Mouse (Mus musculus) midbrain, embryonic 10.5 days (tissue): ENCODE measurements at regions not wholly inside any gene's neighbourhood (a gene's known extent, or its start where the extent isn't known, plus 50 kb on each side); places are given as distances from the start of the nearest gene placed in this dataset. TPM values are rescaled to one million over a fixed set of nuclear protein-coding genes. Genes with fewer than 3 reads are reported as not detected.

Experiments
- DNase-seq: peaks from one replicate; pipeline ENCODE4 v3.0.0-alpha.2; 2017; ENCODE audit warnings: low spot score
- H3K27ac ChIP-seq: fragments of 300-500 bp; sonication (generic); replicated peaks from 2 replicates; pipeline ENCODE4 v1.5.1; 2016; ENCODE audit warnings: mild to moderate bottlenecking
- H3K27me3 ChIP-seq: fragments of 300-500 bp; sonication (generic); 2 replicates; pipeline ENCODE4 v1.6.1; 2016; ENCODE audit warnings: low read depth, mild to moderate bottlenecking; ENCODE audit not compliant: poor library complexity, severe bottlenecking
- H3K36me3 ChIP-seq: fragments of 300-500 bp; sonication (generic); 2 replicates; pipeline ENCODE4 v1.6.1; 2016; ENCODE audit warnings: mild to moderate bottlenecking, moderate library complexity
- H3K4me1 ChIP-seq: fragments of 300-500 bp; sonication (generic); 2 replicates; pipeline ENCODE4 v1.6.1; 2016
- H3K4me3 ChIP-seq: fragments of 300-500 bp; sonication (generic); 2 replicates; pipeline ENCODE4 v1.5.1; 2016; ENCODE audit warnings: mild to moderate bottlenecking, moderate library complexity
- H3K9me3 ChIP-seq: fragments of 300-500 bp; sonication (generic); replicated peaks from 2 replicates; pipeline ENCODE4 v1.6.1; 2016; ENCODE audit warnings: mild to moderate bottlenecking
- WGBS: fragments of 180-500 bp; shearing (Covaris S2); methylation state at CpG from one replicate; pipeline ENCODE4 v1.1.7; 2016; 5-methylcytosine and 5-hydroxymethylcytosine counted together
- microRNA-seq: library from miRNA; unstranded; fragments of <30 nt; microRNA quantifications from one replicate; pipeline ENCODE4, GENCODE M21; 2017

- DNase-seq: no peak
- Histone ChIP-seq H3K9me3 (no peaks in the 10 kb centered on the region), H3K4me1 (peaks cover 20% of the 10 kb centered on the region), H3K36me3 (no peaks in the 10 kb centered on the region), H3K4me3 (no peak overlapping the region), H3K27me3 (no peaks in the 10 kb centered on the region), H3K27ac (no peak overlapping the region)
- WGBS: 69% methylated on average over 4 of the region's 4 CpGs
These were observed 359.0 kb downstream of the Rps15a start for GRCm38 (mm10) chr7:117757033-117757432.

DNA sequence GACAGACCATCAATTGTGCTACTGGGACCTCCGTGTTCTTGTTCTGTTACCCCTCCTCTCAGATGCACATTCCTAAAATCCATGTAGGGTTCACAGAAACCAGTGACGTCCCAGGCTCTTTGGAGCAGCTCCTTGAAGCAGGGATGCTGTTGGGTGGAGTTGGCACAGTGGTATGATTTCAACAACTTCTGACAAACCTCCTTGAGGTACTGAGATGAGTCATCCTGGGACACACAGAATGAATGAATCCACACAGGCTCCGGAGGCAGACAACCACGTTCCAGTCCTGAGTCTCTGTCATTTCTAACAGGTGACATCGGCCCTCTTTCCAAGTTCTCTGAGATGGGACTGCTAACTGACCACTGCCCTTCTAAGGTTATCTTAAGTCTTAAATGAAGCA lies 360.2 kb downstream of the Rps15a start:
- Histone ChIP-seq H3K27me3 (no peaks in the 10 kb centered on the region), H3K4me3 (no peak overlapping the region), H3K27ac (no peak overlapping the region), H3K9me3 (no peaks in the 10 kb centered on the region), H3K36me3 (no peaks in the 10 kb centered on the region), H3K4me1 (peaks cover 20% of the 10 kb centered on the region)
- WGBS: 85% methylated on average over 5 of the region's 5 CpGs
- DNase-seq: no peak

- Histone ChIP-seq H3K9me3 (no peaks in the 10 kb centered on the region), H3K36me3 (no peaks in the 10 kb centered on the region), H3K27me3 (no peaks in the 10 kb centered on the region), H3K4me1 (peaks cover 13% of the 10 kb centered on the region; the same call in 1 of the 2 replicates), H3K4me3 (no peak overlapping the region), H3K27ac (no peak overlapping the region; the same call in 1 of the 2 replicates)
- 86% methylated on average over 5 of the region's 5 CpGs for whole genome bisulfite sequencing
- DNase-seq: no peak
These were observed 362.7 kb downstream of the Rps15a start for GRCm38 (mm10) chr7:117753296-117753695.

- WGBS: 79% methylated on average over 12 of the region's 12 CpGs
- Histone ChIP-seq H3K4me3 (no peak overlapping the region), H3K27me3 (no peaks in the 10 kb centered on the region), H3K4me1 (peaks cover 13% of the 10 kb centered on the region; the same call in 1 of the 2 replicates), H3K9me3 (no peaks in the 10 kb centered on the region), H3K27ac (no peak overlapping the region), H3K36me3 (no peaks in the 10 kb centered on the region)
- no peak for DNase-seq
These were observed 363.4 kb downstream of the Rps15a start for GRCm38 (mm10) chr7:117752302-117753185.

DNA sequence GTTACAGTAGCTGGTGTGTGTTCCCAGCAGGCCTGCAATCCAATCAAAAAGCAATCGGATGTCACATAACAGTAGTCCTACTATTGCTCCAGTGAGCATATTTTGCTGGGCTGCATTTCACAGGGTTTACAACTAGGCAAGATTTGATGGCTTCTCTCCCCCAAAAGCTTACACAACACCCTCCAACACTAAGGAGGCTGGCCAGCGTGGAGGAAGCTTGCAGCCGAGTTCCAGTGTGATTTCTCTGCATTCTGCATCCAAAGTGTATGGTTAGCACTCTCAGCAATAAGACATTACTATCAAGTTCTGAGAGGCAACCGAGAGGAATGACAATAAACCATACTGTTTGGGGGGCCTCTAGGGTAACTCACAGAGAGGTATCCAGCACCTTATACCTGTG lies 367.2 kb downstream of the Xylt1 start:
- Histone ChIP-seq H3K27ac (no peak overlapping the region), H3K27me3 (no peaks in the 10 kb centered on the region), H3K4me1 (0 out of 2 replicates have a peak, but pooled peaks cover 7% of the 10 kb centered on the region), H3K9me3 (no peaks in the 10 kb centered on the region), H3K36me3 (no peaks in the 10 kb centered on the region), H3K4me3 (no peak overlapping the region)
- 88% methylated on average over 4 of the region's 4 CpGs for WGBS
- no peak for DNase-seq

DNA sequence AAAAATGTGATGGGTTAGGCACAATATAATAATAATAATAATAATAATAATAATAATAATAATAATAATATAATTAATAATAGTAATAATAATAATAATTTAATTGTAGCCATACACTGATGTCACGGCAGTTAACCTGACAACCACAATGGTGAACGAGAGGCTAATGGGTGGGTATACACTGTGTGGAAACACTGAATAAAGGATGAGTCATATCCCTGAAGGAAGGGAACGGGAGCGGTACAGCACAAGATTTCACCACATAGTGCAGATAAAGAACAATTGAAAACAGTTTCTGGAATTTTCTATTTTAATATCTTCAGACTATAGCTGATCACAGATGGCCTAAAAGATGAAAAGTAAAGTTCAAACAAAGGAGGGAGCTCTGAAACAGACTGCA lies 365.6 kb downstream of the Xylt1 start:
- H3K4me3 ChIP-seq: no peak overlapping the region
- no peaks in the 10 kb centered on the region for H3K36me3 ChIP-seq
- no peaks in the 10 kb centered on the region for H3K9me3 ChIP-seq
- no peak for DNase-seq
- no peaks in the 10 kb centered on the region for H3K27me3 ChIP-seq
- WGBS: 93% methylated on average over 4 of the region's 4 CpGs
- no peaks in the 10 kb centered on the region for H3K4me1 ChIP-seq
- no peak overlapping the region for H3K27ac ChIP-seq

GRCm38 (mm10) chr7:117739706-117740105 lies 358.9 kb downstream of the Xylt1 start:
- no peak overlapping the region for H3K4me3 ChIP-seq
- 87% methylated on average over 6 of the region's 6 CpGs for WGBS
- H3K4me1 ChIP-seq: peaks cover 18% of the 10 kb centered on the region
- H3K27me3 ChIP-seq: no peaks in the 10 kb centered on the region
- DNase-seq: no peak
- H3K36me3 ChIP-seq: no peaks in the 10 kb centered on the region
- no peaks in the 10 kb centered on the region for H3K9me3 ChIP-seq
- H3K27ac ChIP-seq: no peak overlapping the region

DNA sequence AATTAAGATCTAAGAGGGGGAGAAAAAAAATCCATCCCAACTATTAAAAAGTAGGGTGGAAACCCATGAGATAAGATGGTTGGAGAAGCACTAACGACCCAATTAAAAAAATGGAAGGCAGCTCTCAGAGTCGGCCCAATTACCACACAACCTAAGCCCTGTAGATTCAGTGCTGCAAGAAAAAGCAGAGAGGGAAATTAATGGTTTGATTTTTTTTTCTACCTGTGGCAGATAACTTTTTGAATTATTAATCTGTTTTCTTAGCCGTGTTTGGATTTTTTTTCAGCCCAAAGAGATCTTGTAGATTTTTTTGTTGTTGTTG lies 354.9 kb downstream of the Xylt1 start:
- no peaks in the 10 kb centered on the region for H3K9me3 ChIP-seq
- no peak for DNase-seq
- peaks cover 18% of the 10 kb centered on the region for H3K4me1 ChIP-seq
- no peak overlapping the region for H3K27ac ChIP-seq
- H3K36me3 ChIP-seq: no peaks in the 10 kb centered on the region
- no peak overlapping the region for H3K4me3 ChIP-seq
- 79% methylated on average over 3 of the region's 3 CpGs for WGBS
- no peaks in the 10 kb centered on the region for H3K27me3 ChIP-seq

- 84% methylated on average over 7 of the region's 7 CpGs for WGBS
- no peak overlapping the region for H3K4me3 ChIP-seq
These were observed 354.4 kb downstream of the Xylt1 start for GRCm38 (mm10) chr7:117734994-117735698.

GRCm38 (mm10) chr7:117729067-117729466 lies 348.3 kb downstream of the Xylt1 start:
- no peak for DNase-seq
- 79% methylated on average over 4 of the region's 4 CpGs for WGBS

More at GRCm38 (mm10) chr7:117734994-117735698, 354.4 kb downstream of the Xylt1 start:
- peaks cover 18% of the 10 kb centered on the region for H3K4me1 ChIP-seq
- H3K27ac ChIP-seq: no peak overlapping the region
- H3K36me3 ChIP-seq: no peaks in the 10 kb centered on the region
- no peaks in the 10 kb centered on the region for H3K9me3 ChIP-seq
- no peak for DNase-seq
- no peaks in the 10 kb centered on the region for H3K27me3 ChIP-seq

More at GRCm38 (mm10) chr7:117729067-117729466, 348.3 kb downstream of the Xylt1 start:
- H3K36me3 ChIP-seq: no peaks in the 10 kb centered on the region
- no peaks in the 10 kb centered on the region for H3K4me1 ChIP-seq
- H3K27me3 ChIP-seq: no peaks in the 10 kb centered on the region
- peaks cover 8% of the 10 kb centered on the region for H3K9me3 ChIP-seq
- no peak overlapping the region for H3K4me3 ChIP-seq
- H3K27ac ChIP-seq: no peak overlapping the region

Small RNA genes in the stretch of these regions (microRNA-seq; reads per million reads assigned to microRNA genes)
- not detected for gene Gm24063
